Mouse (Mus musculus): ENCODE measurements around the gene Rgcc. TPM values are rescaled to one million over a fixed set of nuclear protein-coding genes. Genes with fewer than 3 reads are reported as not detected.

Rgcc gene
- total RNA-seq, 2 experiments from 2014 or later, result 183 to 243 TPM

- no peak for ATAC-seq (replicated peaks; ENCODE audit: poor library complexity)
Observed at GRCm38 (mm10) chr14:79242386-79242720, 59.1 kb downstream of the Rgcc start.

- ATAC-seq (replicated peaks; ENCODE audit: poor library complexity), result no peak
Observed at GRCm38 (mm10) chr14:79241656-79242385, 59.6 kb downstream of the Rgcc start.

DNA sequence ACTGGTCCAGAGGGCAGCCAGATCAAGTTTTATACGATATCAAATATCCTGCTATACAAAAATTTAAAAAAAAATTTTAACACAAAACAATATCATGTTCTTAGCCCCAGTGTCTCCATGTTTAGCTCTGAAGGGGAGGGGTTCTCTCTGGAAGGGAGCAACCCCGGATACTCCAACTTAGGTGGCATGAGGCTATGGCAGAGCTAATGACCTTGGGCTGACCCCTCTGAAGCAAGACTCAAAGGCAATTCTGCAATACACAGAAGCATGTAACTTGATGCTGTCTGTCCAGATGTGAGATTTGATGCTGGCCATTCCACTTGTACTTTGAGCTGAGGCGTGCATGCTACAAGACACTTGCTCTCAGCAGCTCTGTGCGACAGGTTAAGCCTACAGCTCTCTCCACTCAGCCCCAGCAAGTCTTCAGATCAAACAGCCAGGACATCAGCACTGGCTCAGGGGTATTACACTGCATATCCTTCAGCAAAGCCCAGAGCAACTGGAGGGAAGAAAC lies 60.3 kb downstream of the Rgcc start:
- ATAC-seq (replicated peaks; ENCODE audit: poor library complexity), result no peak

GRCm38 (mm10) chr14:79239402-79239801 lies 62.0 kb downstream of the Rgcc start:
- no peak for ATAC-seq (replicated peaks; ENCODE audit: poor library complexity)

Other genes with a start within 250 kb of the Rgcc start
- not detected in 2 replicates for gene Zfp957, start 54.3 kb downstream of the Rgcc start, total RNA-seq (2015)
- not detected in 2 replicates for gene Zfp957, start 54.3 kb downstream of the Rgcc start, total RNA-seq (2017)
- 65.7 and 71.2 TPM in 2 replicates for gene Naa16, start 89.1 kb upstream of the Rgcc start, total RNA-seq (2015)
- 30.7 and 49.9 TPM in 2 replicates for gene Naa16, start 89.1 kb upstream of the Rgcc start, total RNA-seq (2017)
- 15.4 and 19.5 TPM in 2 replicates for gene Mtrf1, start 96.1 kb upstream of the Rgcc start, total RNA-seq (2015)
- 23.7 and 24.7 TPM in 2 replicates for gene Mtrf1, start 96.1 kb upstream of the Rgcc start, total RNA-seq (2017)
- 15.7 and 16.9 TPM in 2 replicates for gene Kbtbd7, start 124.9 kb upstream of the Rgcc start, total RNA-seq (2015)
- gene Kbtbd7, start 124.9 kb upstream of the Rgcc start, total RNA-seq (2017), result 14.3 and 14.9 TPM in 2 replicates
- gene Kbtbd6, start 150.2 kb upstream of the Rgcc start, total RNA-seq (2015), result 4.7 and 5.7 TPM in 2 replicates
- gene Kbtbd6, start 150.2 kb upstream of the Rgcc start, total RNA-seq (2017), result 5.1 and 6.6 TPM in 2 replicates
- gene Elf1, start 179.5 kb upstream of the Rgcc start, total RNA-seq (2015), result 96.8 and 98.3 TPM in 2 replicates
- 178 and 189 TPM in 2 replicates for gene Elf1, start 179.5 kb upstream of the Rgcc start, total RNA-seq (2017)
- 33.6 and 34.2 TPM in 2 replicates for gene Wbp4, start 179.9 kb upstream of the Rgcc start, total RNA-seq (2015)
- gene Wbp4, start 179.9 kb upstream of the Rgcc start, total RNA-seq (2017), result 50.2 and 84.2 TPM in 2 replicates